Mouse (Mus musculus) megakaryocyte, embryonic 14.5 days (primary cell): Measurements from ENCODE around the gene Hnrnpl.

Experiments
- FLI1 ChIP-seq: IDR thresholded peaks from 2 replicates; pipeline ENCODE4 v1.6.1; 2012; ENCODE audit warnings: low read length, inconsistent platforms, mixed read lengths
- GATA1 ChIP-seq: IDR thresholded peaks from 3 replicates; pipeline ENCODE4 v1.6.1; 2012; ENCODE audit warnings: mixed read lengths, low read length, inconsistent platforms, borderline replicate concordance

GRCm38 (mm10) chr7:28767462-28767965 lies 40.8 kb upstream of the Hnrnpl start, which contains the start of gene Nfkbib:
- TF ChIP-seq GATA1 (no peak), FLI1 (no peak)
